Comparison of ENCODE assay signal across 8 mouse cellular contexts in genomic region chr19:53284268-53285208, GRCm38 (mm10). TPM values are rescaled to one million over a fixed set of nuclear protein-coding genes. Genes with fewer than 3 reads are reported as not detected.
DNase-seq lines count a peak whose midpoint lies in the region; ATAC-seq lines count a peak whose summit lies in the region.
"Had no signal": no experiment of that assay in that cellular context is flagged by ENCODE, and none has a peak within 500 bp of the region (broad histone marks: within the 10 kb centered on the region; RNA-seq: fewer than 3 reads in every experiment).

No protein-coding gene starts in this region.

- H3K27me3 ChIP-seq in neural tube, embryonic 12.5 days (replicated peaks) = no peaks in the 10 kb centered on the region
- H3K27me3 ChIP-seq in liver, embryonic 13.5 days = peaks cover 6% of the 10 kb centered on the region; the same call in 1 of the 2 replicates
- H3K27me3 ChIP-seq: embryonic facial prominence, embryonic 13.5 days had no signal

- H3K4me1 ChIP-seq in neural tube, embryonic 12.5 days = peaks cover 16% of the 10 kb centered on the region; the same call in 1 of the 2 replicates
- H3K4me1 ChIP-seq in liver, embryonic 13.5 days (replicated peaks) = peaks cover 21% of the 10 kb centered on the region

- DNase-seq in neural tube, embryonic 10.5 days (ENCODE audit: extremely low spot score, low spot score) = no peak
- peak; percentile 16 for DNase-seq in heart, postnatal 25 days (ENCODE audit: low spot score)
- DNase-seq in liver, embryonic 13.5 days = no peak
- no peak for DNase-seq in layer of hippocampus, adult 9-11 months
- DNase-seq in natural killer cell, adult 2 months (ENCODE audit: low spot score in 2 of 2) = no peak

- no peaks in the 10 kb centered on the region for H3K9me3 ChIP-seq in neural tube, embryonic 12.5 days
- no peaks in the 10 kb centered on the region for H3K9me3 ChIP-seq in liver, embryonic 13.5 days (replicated peaks)
- H3K9me3 ChIP-seq: embryonic facial prominence, embryonic 13.5 days had no signal

- intact Hi-C loops in heart, postnatal 25 days (cut with DNase I) = no loop called here

- H3K9ac ChIP-seq in neural tube, embryonic 12.5 days = no peak overlapping the region
- 0 out of 2 replicates have a peak overlapping the region, but pooled peaks have one; percentile 9 for H3K9ac ChIP-seq in liver, embryonic 13.5 days
- H3K9ac ChIP-seq: embryonic facial prominence, embryonic 13.5 days had no signal

- WGBS in neural tube, embryonic 12.5 days = 34% methylated on average over 20 of the region's 20 CpGs
- WGBS in liver, embryonic 13.5 days (ENCODE audit: insufficient replicate concordance) = 31% methylated on average over 20 of the region's 20 CpGs

- H3K4me3 ChIP-seq in neural tube, embryonic 12.5 days = no peak overlapping the region
- H3K4me3 ChIP-seq in liver, embryonic 13.5 days (replicated peaks) = no peak overlapping the region
- H3K4me3 ChIP-seq: embryonic facial prominence, embryonic 13.5 days had no signal

- peak overlapping the region; percentile 1; the same call in 1 of the 2 replicates for H3K4me2 ChIP-seq in neural tube, embryonic 12.5 days (replicated peaks)
- 0 out of 2 replicates have a peak overlapping the region, but pooled peaks have one; percentile 1 for H3K4me2 ChIP-seq in liver, embryonic 13.5 days
- H3K4me2 ChIP-seq: embryonic facial prominence, embryonic 13.5 days had no signal

- ATAC-seq in neural tube, embryonic 12.5 days (ENCODE audit: low FRiP score, low read depth) = peak; percentile 50; the same call in 1 of the 2 replicates
- peak; percentile 52 for ATAC-seq in erythroblast, adult 5-6 weeks (replicated peaks; ENCODE audit: low FRiP score, poor library complexity, severe bottlenecking)
- peak; percentile 45; the same call in 1 of the 2 replicates for ATAC-seq in liver, embryonic 13.5 days (ENCODE audit: low read depth)

- H3K27ac ChIP-seq in neural tube, embryonic 12.5 days = 0 out of 2 replicates have a peak overlapping the region, but pooled peaks have one; percentile 23
- no peak overlapping the region; the same call in 1 of the 2 replicates for H3K27ac ChIP-seq in liver, embryonic 13.5 days
- H3K27ac ChIP-seq: embryonic facial prominence, embryonic 13.5 days had no signal

- H3K36me3 ChIP-seq in neural tube, embryonic 12.5 days = no peaks in the 10 kb centered on the region
- no peaks in the 10 kb centered on the region for H3K36me3 ChIP-seq in liver, embryonic 13.5 days
- H3K36me3 ChIP-seq: embryonic facial prominence, embryonic 13.5 days had no signal

RNA-seq across cellular contexts. Expression of gene Mxi1, which starts 25.8 kb away (rescaled TPM):
- polyA plus RNA-seq in neural tube, embryonic 12.5 days (2016; fragmentation: Nextera tagmentation; extraction: Ambion mirVana) = 67.6 and 74.8 TPM in 2 replicates
- total RNA-seq in erythroblast, adult 5-6 weeks (2015; ENCODE audit: low replicate concordance) = 71.1 and 75.4 TPM in 2 replicates
- total RNA-seq in erythroblast, adult 5-6 weeks (2017; ENCODE audit: low replicate concordance) = 156 and 229 TPM in 2 replicates
- total RNA-seq in heart, postnatal 25 days (2021) = 10 to 100 TPM; 41.8 to 44.4 TPM
- polyA plus RNA-seq in liver, embryonic 13.5 days (2015; fragmentation: Nextera tagmentation; extraction: Ambion mirVana) = 31.0 and 33.3 TPM in 2 replicates
